Mouse (Mus musculus): ENCODE data around the gene Hypk. TPM values are rescaled to one million over a fixed set of nuclear protein-coding genes. Genes with fewer than 3 reads are reported as not detected.
A peak's percentile ranks its signal among the peaks of the same experiment; 100 is the strongest.
"Not testable (repeated sequence)": the region's sequence is repeated elsewhere in the genome, so short reads cannot be mapped to it uniquely, and the experiment has no call there.

Gene Hypk
- total and polyA plus RNA-seq, 2 experiments from 2014 or later, result 12.5 to 119 TPM

DNA sequence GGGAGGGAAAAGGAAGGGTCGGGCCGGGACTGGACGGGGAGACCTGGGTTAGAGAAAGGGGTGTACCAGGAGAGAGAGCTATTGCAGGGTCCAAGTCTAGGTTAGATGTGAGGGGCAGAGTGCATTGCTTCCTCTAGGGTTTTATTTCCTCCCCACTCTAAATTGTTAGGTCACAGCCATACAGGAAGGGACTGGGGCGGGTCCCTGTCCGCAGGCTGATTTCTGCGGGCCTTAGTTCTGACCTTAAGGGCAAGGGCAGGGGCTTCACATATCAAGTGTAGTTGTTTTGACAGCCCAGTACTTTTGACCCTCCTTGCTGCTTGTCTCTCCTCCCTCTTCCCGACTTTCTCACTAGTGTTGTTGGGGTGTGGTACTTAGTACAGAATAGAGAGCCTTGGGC lies 3.0 kb upstream of the Hypk start:
- no peaks in the 10 kb centered on the region for H3K9me3 ChIP-seq (ENCODE audit: low read length)
- peaks cover 13% of the 10 kb centered on the region; the same call in 1 of the 2 replicates for H3K36me3 ChIP-seq (ENCODE audit: insufficient read depth, low read length)
- H3K4me3 ChIP-seq (ENCODE audit: low read length), result peak overlapping the region; percentile 89
- H3K27me3 ChIP-seq (ENCODE audit: insufficient read depth, low read length), result no peaks in the 10 kb centered on the region
- ATAC-seq (no peak), DNase-seq (ENCODE audit: low spot score) (no peak)
- peak overlapping the region; percentile 79 for H3K4me2 ChIP-seq (ENCODE audit: low read depth, low read length)
- WGBS, result 3% methylated on average over 7 of the region's 7 CpGs
- no peak for TF ChIP-seq CTCF (IDR thresholded peaks at IDR 0.05; ENCODE audit: low read depth)
- peak overlapping the region; percentile 92 for H3K9ac ChIP-seq (replicated peaks; ENCODE audit: low read length)
- H3K4me1 ChIP-seq (ENCODE audit: insufficient read depth, low read length), result 0 out of 2 replicates have a peak, but pooled peaks cover 4% of the 10 kb centered on the region
- H3K27ac ChIP-seq, result peak overlapping the region; percentile 98

DNA sequence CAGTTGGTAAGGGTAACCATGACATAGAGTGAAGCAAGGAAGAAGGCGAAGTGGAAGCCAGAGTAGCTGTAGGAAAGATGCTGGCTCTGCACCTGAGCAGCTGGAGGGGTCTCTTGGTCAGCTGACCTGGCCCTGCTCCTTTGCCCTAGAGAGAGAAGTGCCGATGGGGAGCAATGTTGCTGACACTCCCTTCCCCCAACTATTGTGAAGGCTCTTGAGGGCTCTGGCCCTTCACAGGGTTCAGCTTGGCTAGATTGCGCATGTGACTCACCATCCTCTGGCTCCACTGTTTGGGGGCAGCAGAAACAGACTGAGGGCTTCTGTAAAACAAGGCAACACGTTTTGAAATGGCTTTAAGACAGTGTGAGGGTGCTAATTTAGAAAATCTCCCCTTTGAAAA lies 729 bp upstream of the Hypk start:
- Histone ChIP-seq H3K9me3 (ENCODE audit: low read length) (no peaks in the 10 kb centered on the region), H3K27me3 (ENCODE audit: insufficient read depth, low read length) (no peaks in the 10 kb centered on the region), H3K4me2 (ENCODE audit: low read depth, low read length) (no peak overlapping the region), H3K4me1 (ENCODE audit: insufficient read depth, low read length) (peaks cover 9% of the 10 kb centered on the region; the same call in 1 of the 2 replicates), H3K4me3 (ENCODE audit: low read length) (no peak overlapping the region), H3K36me3 (ENCODE audit: insufficient read depth, low read length) (peaks cover 13% of the 10 kb centered on the region; the same call in 1 of the 2 replicates), H3K9ac (replicated peaks; ENCODE audit: low read length) (no peak overlapping the region), H3K27ac (no peak overlapping the region)
- no peak for TF ChIP-seq CTCF (IDR thresholded peaks at IDR 0.05; ENCODE audit: low read depth)
- ATAC-seq, result no peak
- DNase-seq (ENCODE audit: low spot score), result no peak
- 83% methylated on average over 4 of the region's 4 CpGs for WGBS

DNA sequence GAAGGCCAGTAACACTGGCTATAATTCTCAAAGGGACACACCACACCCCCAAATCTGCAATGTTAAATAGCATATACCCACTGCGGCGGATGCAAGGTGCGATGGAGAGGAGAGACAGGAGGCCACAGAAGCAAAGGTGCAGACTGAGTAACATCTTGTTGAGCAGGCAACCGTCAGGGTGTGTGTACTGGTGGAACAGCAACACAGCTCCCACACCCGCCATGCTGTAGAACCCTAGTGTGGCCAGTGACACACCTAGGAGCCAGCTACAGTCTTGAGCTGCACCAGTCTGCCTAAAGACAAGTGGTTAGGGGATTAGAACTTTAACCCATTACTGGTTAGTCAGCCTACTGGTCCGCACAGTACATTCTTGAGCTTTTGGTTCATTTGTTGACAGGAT lies 827 bp downstream of the Hypk start:
- TF ChIP-seq CTCF (IDR thresholded peaks at IDR 0.05; ENCODE audit: low read depth), result no peak
- DNase-seq (ENCODE audit: low spot score) (no peak), ATAC-seq (no peak)
- no peaks in the 10 kb centered on the region for H3K9me3 ChIP-seq (ENCODE audit: low read length)
- peaks cover 5% of the 10 kb centered on the region; the same call in 1 of the 2 replicates for H3K4me1 ChIP-seq (ENCODE audit: insufficient read depth, low read length)
- no peak overlapping the region for H3K9ac ChIP-seq (replicated peaks; ENCODE audit: low read length)
- H3K4me2 ChIP-seq (ENCODE audit: low read depth, low read length), result no peak overlapping the region
- H3K36me3 ChIP-seq (ENCODE audit: insufficient read depth, low read length), result peaks cover 13% of the 10 kb centered on the region; the same call in 1 of the 2 replicates
- no peak overlapping the region for H3K27ac ChIP-seq
- no peak overlapping the region for H3K4me3 ChIP-seq (ENCODE audit: low read length)
- no peaks in the 10 kb centered on the region for H3K27me3 ChIP-seq (ENCODE audit: insufficient read depth, low read length)
- WGBS, result 91% methylated on average over 6 of the region's 6 CpGs

DNA sequence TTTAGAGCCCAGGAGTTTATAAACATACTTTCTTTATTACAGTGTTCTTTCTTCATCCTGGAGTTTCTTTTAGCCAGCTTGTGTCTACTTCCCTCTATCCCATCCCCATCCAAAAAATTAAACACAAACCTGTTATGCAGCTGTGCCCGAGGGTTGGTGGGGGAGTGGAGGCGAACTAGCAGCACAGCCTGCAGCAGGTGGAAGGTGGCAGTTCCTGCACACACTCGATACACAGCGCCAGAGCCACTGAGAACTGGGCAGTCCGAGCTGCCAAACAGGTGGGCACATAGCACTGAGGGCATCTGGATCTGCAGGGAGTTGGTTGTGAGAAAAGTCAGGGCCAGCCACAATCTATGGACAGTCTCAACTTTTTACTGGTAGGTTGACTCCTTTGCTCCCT lies 2.4 kb downstream of the Hypk start:
- DNase-seq (ENCODE audit: low spot score) (no peak), ATAC-seq (no peak)
- peaks cover 13% of the 10 kb centered on the region; the same call in 1 of the 2 replicates for H3K36me3 ChIP-seq (ENCODE audit: insufficient read depth, low read length)
- no peak overlapping the region for H3K9ac ChIP-seq (replicated peaks; ENCODE audit: low read length)
- H3K9me3 ChIP-seq (ENCODE audit: low read length), result no peaks in the 10 kb centered on the region
- TF ChIP-seq CTCF (IDR thresholded peaks at IDR 0.05; ENCODE audit: low read depth), result no peak
- no peaks in the 10 kb centered on the region for H3K27me3 ChIP-seq (ENCODE audit: insufficient read depth, low read length)
- H3K4me2 ChIP-seq (ENCODE audit: low read depth, low read length), result no peak overlapping the region
- WGBS, result 78% methylated on average over 5 of the region's 5 CpGs
- peaks cover 5% of the 10 kb centered on the region; the same call in 1 of the 2 replicates for H3K4me1 ChIP-seq (ENCODE audit: insufficient read depth, low read length)
- no peak overlapping the region for H3K4me3 ChIP-seq (ENCODE audit: low read length)
- H3K27ac ChIP-seq, result no peak overlapping the region

DNA sequence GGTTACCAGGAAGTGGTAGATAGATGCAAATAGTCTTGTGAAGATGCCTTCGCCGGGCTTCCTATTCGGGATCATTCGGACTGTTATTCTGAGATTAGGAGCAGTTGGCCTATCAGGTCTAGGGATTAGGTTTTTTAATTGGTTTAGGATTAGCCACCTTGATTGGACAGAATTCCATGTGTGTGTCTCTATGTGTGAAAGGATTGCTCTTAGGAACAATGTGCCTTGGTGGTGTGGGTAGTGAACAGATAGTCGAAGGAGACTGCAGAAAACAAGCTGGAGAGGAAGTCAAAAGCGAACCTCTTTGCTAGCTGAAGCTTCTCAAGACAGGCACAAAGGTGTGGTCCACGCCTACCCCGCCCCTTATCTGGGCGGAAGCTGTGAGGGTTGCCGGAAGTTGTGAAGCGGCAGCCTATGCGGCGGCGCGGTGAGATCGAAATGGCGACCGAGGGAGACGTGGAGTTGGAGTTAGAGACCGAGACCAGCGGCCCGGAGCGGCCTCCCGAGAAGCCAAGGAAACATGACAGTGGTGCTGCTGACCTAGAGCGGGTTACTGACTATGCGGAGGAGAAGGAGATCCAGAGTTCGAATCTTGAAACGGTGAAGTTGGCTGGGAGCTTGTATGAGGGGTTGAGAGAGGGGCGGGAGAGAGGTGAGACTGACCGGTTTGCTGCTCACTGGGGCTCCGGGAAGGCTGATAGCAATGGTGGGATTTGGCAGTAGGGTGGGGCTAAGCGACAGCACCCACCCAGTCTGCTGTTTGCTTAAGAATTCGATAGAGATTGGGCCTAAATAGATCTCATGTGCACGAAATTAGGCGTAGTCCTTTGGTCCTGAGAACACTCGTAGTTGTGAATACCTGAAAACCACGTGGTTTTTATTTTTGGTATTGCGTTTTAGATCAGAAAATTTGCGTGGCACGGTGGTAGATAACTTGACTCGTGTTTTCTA lies 3.9 kb downstream of the Hypk start, which contains the start of gene Serinc4:
TSS of gene Serinc4 (minus strand) at position 90 of the 951 bp plus-strand sequence.
- WGBS, result 5% methylated on average over 41 of the region's 41 CpGs
- DNase-seq (ENCODE audit: low spot score) (peak; percentile 91), ATAC-seq (peak; percentile 94)
- Histone ChIP-seq H3K36me3 (ENCODE audit: insufficient read depth, low read length) (peaks cover 10% of the 10 kb centered on the region; the same call in 1 of the 2 replicates), H3K9ac (replicated peaks; ENCODE audit: low read length) (peak within 1 kb of the TSS; percentile 70), H3K4me2 (ENCODE audit: low read depth, low read length) (peak within 1 kb of the TSS; percentile 77), H3K9me3 (ENCODE audit: low read length) (no peaks in the 10 kb centered on the region), H3K27ac (peak within 1 kb of the TSS; percentile 73), H3K27me3 (ENCODE audit: insufficient read depth, low read length) (no peaks in the 10 kb centered on the region), H3K4me3 (ENCODE audit: low read length) (peak within 1 kb of the TSS; percentile 80), H3K4me1 (ENCODE audit: insufficient read depth, low read length) (peaks cover 5% of the 10 kb centered on the region; the same call in 1 of the 2 replicates)
- no peak for TF ChIP-seq CTCF (IDR thresholded peaks at IDR 0.05; ENCODE audit: low read depth)

DNA sequence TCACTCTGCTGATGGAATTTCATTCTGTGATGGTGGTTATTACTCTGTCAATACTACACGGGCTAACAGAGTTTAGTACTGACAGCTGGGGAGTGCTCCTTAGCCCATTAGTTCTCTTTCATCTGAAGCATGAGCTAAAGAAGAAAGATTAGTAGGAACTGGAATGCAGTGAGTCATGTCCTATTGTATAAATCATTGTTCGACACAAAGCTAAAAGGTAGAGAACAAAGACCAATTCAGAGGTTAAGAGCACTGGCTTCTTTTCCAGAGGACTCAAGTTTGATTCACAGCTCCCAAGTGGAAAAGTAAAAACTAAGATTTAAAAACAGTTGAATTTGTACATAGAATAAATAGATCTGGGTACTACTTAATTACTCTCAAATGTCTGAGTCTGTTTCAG lies 7.0 kb downstream of the Hypk start:
- WGBS, result 65% methylated on average over 2 of the region's 2 CpGs
- ATAC-seq (no peak), DNase-seq (ENCODE audit: low spot score) (no peak)
- peaks cover 5% of the 10 kb centered on the region; the same call in 1 of the 2 replicates for H3K4me1 ChIP-seq (ENCODE audit: insufficient read depth, low read length)
- TF ChIP-seq CTCF (IDR thresholded peaks at IDR 0.05; ENCODE audit: low read depth), result no peak
- no peak overlapping the region for H3K4me2 ChIP-seq (ENCODE audit: low read depth, low read length)
- no peak overlapping the region for H3K9ac ChIP-seq (replicated peaks; ENCODE audit: low read length)
- no peak overlapping the region for H3K27ac ChIP-seq
- no peaks in the 10 kb centered on the region for H3K36me3 ChIP-seq (ENCODE audit: insufficient read depth, low read length)
- H3K27me3 ChIP-seq (ENCODE audit: insufficient read depth, low read length), result no peaks in the 10 kb centered on the region
- H3K9me3 ChIP-seq (ENCODE audit: low read length), result no peaks in the 10 kb centered on the region
- no peak overlapping the region for H3K4me3 ChIP-seq (ENCODE audit: low read length)

DNA sequence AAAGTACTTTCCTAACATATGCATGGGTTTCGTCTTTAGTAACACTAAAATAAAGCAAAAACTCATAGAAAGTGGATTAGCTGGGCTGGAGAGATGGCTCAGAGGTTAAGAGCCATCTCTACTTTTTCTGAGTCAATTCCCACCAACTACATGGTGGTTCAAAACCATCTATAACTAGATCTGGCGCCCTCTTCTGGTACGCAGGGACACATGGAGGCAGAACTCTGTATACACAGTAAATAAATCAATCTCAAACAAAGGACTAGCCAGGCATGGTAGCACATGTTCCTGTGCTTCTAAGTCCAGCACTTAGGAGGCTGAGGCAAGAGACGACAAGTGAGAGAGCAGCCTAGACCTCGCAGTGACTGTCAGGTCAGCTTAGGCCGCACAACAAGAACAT lies 15.9 kb downstream of the Hypk start:
- ATAC-seq; DNase-seq (ENCODE audit: low spot score); H3K4me3 ChIP-seq (ENCODE audit: low read length); H3K27me3 ChIP-seq (ENCODE audit: insufficient read depth, low read length); H3K4me1 ChIP-seq (ENCODE audit: insufficient read depth, low read length); H3K9me3 ChIP-seq (ENCODE audit: low read length); H3K9ac ChIP-seq (replicated peaks; ENCODE audit: low read length); H3K27ac ChIP-seq; H3K4me2 ChIP-seq (ENCODE audit: low read depth, low read length); H3K36me3 ChIP-seq (ENCODE audit: insufficient read depth, low read length): not testable (repeated sequence)
- WGBS, result 71% methylated on average over 1 of the region's 6 CpGs

DNA sequence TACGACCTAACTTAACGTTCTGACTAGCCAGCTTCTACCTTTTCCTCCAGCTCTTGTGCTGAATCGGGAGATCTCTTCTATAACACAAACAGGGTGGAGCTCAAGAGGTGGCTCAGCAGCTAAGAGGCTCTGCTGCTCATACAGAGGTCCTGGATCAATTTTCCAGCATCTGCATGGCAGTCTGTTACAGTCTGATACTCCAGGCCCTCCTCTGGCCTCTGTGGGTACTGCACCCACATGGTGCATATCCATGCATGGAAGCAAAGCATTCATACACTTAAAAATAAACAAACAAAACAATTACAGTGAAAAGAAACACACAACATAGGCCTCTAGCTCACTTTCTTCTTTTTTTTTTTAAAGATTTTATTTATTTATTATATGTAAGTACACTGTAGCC lies 19.7 kb downstream of the Hypk start:
- not testable (repeated sequence) for H3K9ac ChIP-seq (replicated peaks; ENCODE audit: low read length); H3K4me2 ChIP-seq (ENCODE audit: low read depth, low read length); H3K27ac ChIP-seq; H3K27me3 ChIP-seq (ENCODE audit: insufficient read depth, low read length); H3K36me3 ChIP-seq (ENCODE audit: insufficient read depth, low read length); H3K4me3 ChIP-seq (ENCODE audit: low read length); DNase-seq (ENCODE audit: low spot score); H3K4me1 ChIP-seq (ENCODE audit: insufficient read depth, low read length); ATAC-seq; H3K9me3 ChIP-seq (ENCODE audit: low read length)
- WGBS, result 97% methylated on average over 3 of the region's 3 CpGs

DNA sequence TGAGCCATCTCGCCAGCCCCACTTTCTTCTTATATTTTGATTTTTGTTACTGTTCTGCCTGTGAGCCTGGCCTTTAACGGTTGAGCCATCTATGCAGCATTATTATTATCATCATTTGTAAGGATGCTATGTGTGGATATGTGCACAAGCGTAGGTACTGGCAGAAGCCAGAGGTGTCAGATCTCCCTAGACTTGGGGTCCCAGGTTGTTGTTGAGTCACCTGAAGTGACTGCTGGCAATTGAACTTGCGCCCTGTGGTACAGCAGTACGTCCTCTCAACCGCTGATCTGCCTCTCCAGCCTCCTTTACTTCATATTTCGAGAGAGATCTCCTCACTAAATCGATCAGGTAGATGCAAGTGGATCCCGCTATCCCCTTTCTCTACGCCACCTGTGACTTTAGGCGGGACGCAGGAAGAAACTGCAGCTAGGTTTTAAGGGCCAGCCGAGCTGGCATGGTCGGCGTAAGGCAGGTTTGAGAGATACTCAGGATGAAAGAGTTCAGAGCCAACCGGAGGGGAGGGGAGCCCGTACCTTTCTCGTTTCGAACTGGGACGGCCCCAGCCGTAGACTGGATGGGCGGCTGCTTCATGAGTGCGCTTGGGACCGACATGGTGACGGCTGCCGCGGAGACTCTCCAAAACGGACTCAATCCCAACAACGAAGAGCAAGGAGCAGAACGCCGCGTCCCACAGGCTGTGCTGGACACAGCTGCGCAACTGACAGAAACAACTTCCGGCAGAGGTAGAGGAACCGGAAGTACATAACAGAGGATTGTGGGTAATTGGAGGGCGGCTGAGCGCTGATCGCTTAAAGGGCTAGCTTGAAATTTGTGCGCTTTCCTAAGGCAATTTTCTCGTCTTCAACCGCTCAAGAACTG lies 20.4 kb downstream of the Hypk start, which contains the start of gene Mfap1b:
TSS of gene Mfap1b (minus strand) at position 767 of the 879 bp plus-strand sequence.
- not testable (repeated sequence) for H3K9ac ChIP-seq (replicated peaks; ENCODE audit: low read length); H3K36me3 ChIP-seq (ENCODE audit: insufficient read depth, low read length); H3K27me3 ChIP-seq (ENCODE audit: insufficient read depth, low read length); H3K4me1 ChIP-seq (ENCODE audit: insufficient read depth, low read length); H3K9me3 ChIP-seq (ENCODE audit: low read length)
- Histone ChIP-seq H3K27ac (peak within 1 kb of the TSS; percentile 78), H3K4me3 (ENCODE audit: low read length) (peak within 1 kb of the TSS; percentile 60), H3K4me2 (ENCODE audit: low read depth, low read length) (peak within 1 kb of the TSS; percentile 60)
- DNase-seq (ENCODE audit: low spot score), result peak; percentile 94
- ATAC-seq, result peak; percentile 96
- 7% methylated on average over 39 of the region's 41 CpGs for WGBS
